Mouse (Mus musculus) neutrophil, adult 5-6 weeks (primary cell): ENCODE results near the gene Slc7a8. TPM values are rescaled to one million over a fixed set of nuclear protein-coding genes. Genes with fewer than 3 reads are reported as not detected.

Source experiments
- ATAC-seq: fragments of 151-379, 151-347 bp; 2 replicates; pipeline ENCODE4 v1.8.0; 2017; ENCODE audit warnings: mild to moderate bottlenecking, moderate TSS enrichment; ENCODE audit not compliant: insufficient number of reproducible peaks, poor library complexity, low FRiP score, severe bottlenecking; ENCODE audit errors: extremely low read depth
- total RNA-seq: library from RNA; stranded (forward); fragments of 200-1000 nt; gene quantifications from 2 replicates; pipeline ENCODE4 v1.2.3, GENCODE M21; 2017

Slc7a8 gene
- total RNA-seq, 1 experiment from 2014 or later = 0.81 TPM

- ATAC-seq = no peak
Measured at GRCm38 (mm10) chr14:54676290-54676689, 105.5 kb downstream of the Slc7a8 start.

GRCm38 (mm10) chr14:54674317-54674716 lies 107.4 kb downstream of the Slc7a8 start:
- no peak for ATAC-seq

Other genes with a start within 250 kb of the Slc7a8 start
- 20.0 and 20.7 TPM in 2 replicates for gene Haus4, start 227.3 kb downstream of the Slc7a8 start, total RNA-seq
- 0.12 and 0.25 TPM in 2 replicates for gene Ajuba, start 204.4 kb downstream of the Slc7a8 start, total RNA-seq
- gene 4931414P19Rik, start 176.0 kb downstream of the Slc7a8 start, total RNA-seq = 2.1 and 4.5 TPM in 2 replicates
- gene Psmb5, start 163.9 kb downstream of the Slc7a8 start, total RNA-seq = 24.0 and 29.1 TPM in 2 replicates
- gene Psmb11, start 160.5 kb downstream of the Slc7a8 start, total RNA-seq = 0.12 TPM in 1 of 2 replicates, not detected in the other
- not detected in 2 replicates for gene Gm17606, start 141.0 kb downstream of the Slc7a8 start, total RNA-seq
- 1.5 and 2.5 TPM in 2 replicates for gene Cdh24, start 140.6 kb downstream of the Slc7a8 start, total RNA-seq
- 24.8 and 28.1 TPM in 2 replicates for gene 1700123O20Rik, start 95.7 kb downstream of the Slc7a8 start, total RNA-seq
- 373 and 387 TPM in 2 replicates for gene Acin1, start 95.0 kb downstream of the Slc7a8 start, total RNA-seq
- not detected in 2 replicates for gene Gm29776, start 83.1 kb downstream of the Slc7a8 start, total RNA-seq
- 9.1 and 9.2 TPM in 2 replicates for gene Cebpe, start 69.8 kb downstream of the Slc7a8 start, total RNA-seq
- gene Rnf212b, start 32.2 kb upstream of the Slc7a8 start, total RNA-seq = not detected in 2 replicates
- gene Homez, start 89.0 kb upstream of the Slc7a8 start, total RNA-seq = 9.2 and 9.7 TPM in 2 replicates
- 0.47 TPM in 1 of 2 replicates, not detected in the other for gene Ppp1r3e, start 95.6 kb upstream of the Slc7a8 start, total RNA-seq
- 3.6 and 6.6 TPM in 2 replicates for gene Bcl2l2, start 101.4 kb upstream of the Slc7a8 start, total RNA-seq
- not detected in 2 replicates for gene Gm20521, start 101.5 kb upstream of the Slc7a8 start, total RNA-seq
- gene Pabpn1, start 110.6 kb upstream of the Slc7a8 start, total RNA-seq = 198 and 209 TPM in 2 replicates
- 0.25 and 0.47 TPM in 2 replicates for gene Slc22a17, start 131.2 kb upstream of the Slc7a8 start, total RNA-seq
- not detected in 2 replicates for gene Efs, start 144.2 kb upstream of the Slc7a8 start, total RNA-seq
- gene Il25, start 150.7 kb upstream of the Slc7a8 start, total RNA-seq = not detected in 2 replicates
- not detected in 2 replicates for gene Cmtm5, start 154.3 kb upstream of the Slc7a8 start, total RNA-seq
- gene Myh6, start 185.0 kb upstream of the Slc7a8 start, total RNA-seq = not detected in 2 replicates
- not detected in 2 replicates for gene Gm17428, start 195.0 kb upstream of the Slc7a8 start, total RNA-seq
- gene Myh7, start 212.7 kb upstream of the Slc7a8 start, total RNA-seq = not detected in 2 replicates
- gene Ngdn, start 233.5 kb upstream of the Slc7a8 start, total RNA-seq = 58.9 and 73.5 TPM in 2 replicates